Mouse (Mus musculus): ENCODE measurements around the gene Cul9. TPM values are rescaled to one million over a fixed set of nuclear protein-coding genes. Genes with fewer than 3 reads are reported as not detected.

Cul9 gene
- total RNA-seq, 2 experiments from 2014 or later: 58.8 to 76.6 TPM

- no peak for DNase-seq (ENCODE audit: low spot score in 2 of 2)
- intact Hi-C loops (cut with DNase I): no loop called here
Measured at GRCm38 (mm10) chr17:46458439-46458838, 87.7 kb downstream of the Cul9 start.

GRCm38 (mm10) chr17:46457791-46458190 lies 88.4 kb downstream of the Cul9 start:
- intact Hi-C loops (cut with DNase I): no loop called here
- DNase-seq (ENCODE audit: low spot score in 2 of 2): no peak

- no peak for DNase-seq (ENCODE audit: low spot score in 2 of 2)
Measured at GRCm38 (mm10) chr17:46455110-46455691, 91.0 kb downstream of the Cul9 start.

GRCm38 (mm10) chr17:46454539-46454938 lies 91.6 kb downstream of the Cul9 start:
- intact Hi-C loops (cut with DNase I): no loop called here
- no peak for DNase-seq (ENCODE audit: low spot score in 2 of 2)

More at GRCm38 (mm10) chr17:46455110-46455691, 91.0 kb downstream of the Cul9 start:
- intact Hi-C loops (cut with DNase I): no loop called here

- intact Hi-C loops (cut with DNase I): no loop called here
- no peak for DNase-seq (ENCODE audit: low spot score in 2 of 2)
Measured at GRCm38 (mm10) chr17:46453970-46454411, 92.2 kb downstream of the Cul9 start.

- intact Hi-C loops (cut with DNase I): no loop called here
- no peak for DNase-seq (ENCODE audit: low spot score in 2 of 2)
Measured at GRCm38 (mm10) chr17:46453302-46453948, 92.8 kb downstream of the Cul9 start.

GRCm38 (mm10) chr17:46452683-46453082 lies 93.5 kb downstream of the Cul9 start:
- intact Hi-C loops (cut with DNase I): no loop called here
- DNase-seq (ENCODE audit: low spot score in 2 of 2): no peak

Small RNAs within 50 kb of the gene (microRNA-seq; reads per million reads assigned to microRNA genes)
- not detected for gene Mir6976

Other genes starting within 250 kb of the Cul9 start
- gene Dlk2, start 249.0 kb downstream of the Cul9 start, total RNA-seq (2021): 10 to 100 TPM; 50.7 to 71.8 TPM
- gene Abcc10, start 218.0 kb downstream of the Cul9 start, total RNA-seq (2021): 10 to 100 TPM in 1 of 2 experiments, 1 to 10 TPM in 1; 8.1 to 11.9 TPM
- 10 to 100 TPM; 54.1 to 64.3 TPM for gene Zfp318, start 162.7 kb downstream of the Cul9 start, total RNA-seq (2021)
- 1 to 10 TPM; 1.7 to 6.5 TPM for gene Crip3, start 117.5 kb downstream of the Cul9 start, total RNA-seq (2021)
- gene Slc22a7, start 107.9 kb downstream of the Cul9 start, total RNA-seq (2021): under 1 TPM in 1 of 2 experiments, not detected in 1; 0.20 TPM
- 100 to 1,000 TPM; 126 to 139 TPM for gene Ttbk1, start 58.7 kb downstream of the Cul9 start, total RNA-seq (2021)
- gene Dnph1, start 49.7 kb downstream of the Cul9 start, total RNA-seq (2021): 1 to 10 TPM; 3.5 to 5.4 TPM
- 10 to 100 TPM; 55.6 to 68.4 TPM for gene Srf, start 9.8 kb upstream of the Cul9 start, total RNA-seq (2021)
- 10 to 100 TPM; 10.3 to 11.0 TPM for gene Ptk7, start 83.1 kb upstream of the Cul9 start, total RNA-seq (2021)
- 10 to 100 TPM; 19.9 to 21.7 TPM for gene Klc4, start 99.6 kb upstream of the Cul9 start, total RNA-seq (2021)
- 10 to 100 TPM; 52.5 to 54.7 TPM for gene Mrpl2, start 99.8 kb upstream of the Cul9 start, total RNA-seq (2021)
- 10 to 100 TPM; 27.8 to 29.1 TPM for gene Cul7, start 103.9 kb upstream of the Cul9 start, total RNA-seq (2021)
- 10 to 100 TPM; 14.9 to 16.5 TPM for gene Rrp36, start 128.0 kb upstream of the Cul9 start, total RNA-seq (2021)
- 100 to 1,000 TPM; 118 to 128 TPM for gene Mea1, start 132.4 kb upstream of the Cul9 start, total RNA-seq (2021)
- gene Klhdc3, start 134.5 kb upstream of the Cul9 start, total RNA-seq (2021): 100 to 1,000 TPM; 188 to 234 TPM
- gene Ppp2r5d, start 158.7 kb upstream of the Cul9 start, total RNA-seq (2021): 10 to 100 TPM; 81.9 to 84.7 TPM
- gene Pex6, start 165.1 kb upstream of the Cul9 start, total RNA-seq (2021): 10 to 100 TPM; 50.6 to 52.4 TPM
- gene Gnmt, start 182.8 kb upstream of the Cul9 start, total RNA-seq (2021): under 1 TPM; 0.52 TPM
- gene Cnpy3, start 205.8 kb upstream of the Cul9 start, total RNA-seq (2021): 10 to 100 TPM; 66.6 TPM
- gene Ptcra, start 217.3 kb upstream of the Cul9 start, total RNA-seq (2021): under 1 TPM; 0.25 to 0.41 TPM
- gene 2310039H08Rik, start 226.2 kb upstream of the Cul9 start, total RNA-seq (2021): 1 to 10 TPM; 6.9 to 7.8 TPM
- 10 to 100 TPM; 40.6 to 46.6 TPM for gene Rpl7l1, start 236.3 kb upstream of the Cul9 start, total RNA-seq (2021)

Data from left cerebral cortex, postnatal 36 days (tissue).